Mouse (Mus musculus) neural tube, embryonic 11.5 days (tissue): ENCODE results near the gene Cxcl2. TPM values are rescaled to one million over a fixed set of nuclear protein-coding genes. Genes with fewer than 3 reads are reported as not detected.

Source experiments
- ATAC-seq: fragments of 200-750 bp; cut with Nextera tagmentation; 2 replicates; pipeline ENCODE4 v1.8.0; 2017; ENCODE audit warnings: moderate number of reproducible peaks, mild to moderate bottlenecking, moderate TSS enrichment, moderate library complexity; ENCODE audit not compliant: insufficient read depth, low FRiP score, low TSS enrichment
- DNase-seq: peaks from one replicate; pipeline ENCODE4 v3.0.0-alpha.2; 2015; ENCODE audit warnings: low spot score
- H3K27ac ChIP-seq: fragments of 300-500 bp; sonication (generic); 2 replicates; pipeline ENCODE4 v1.5.1; 2014; ENCODE audit warnings: low read depth, mild to moderate bottlenecking, low read length
- H3K27me3 ChIP-seq: fragments of 300-500 bp; sonication (generic); 2 replicates; pipeline ENCODE4 v1.6.1; 2014; ENCODE audit warnings: mild to moderate bottlenecking, low read length, mixed read lengths; ENCODE audit not compliant: control insufficient read depth, insufficient read depth
- H3K36me3 ChIP-seq: fragments of 300-500 bp; sonication (generic); 2 replicates; pipeline ENCODE4 v1.6.1; 2014; ENCODE audit warnings: mild to moderate bottlenecking, low read length, moderate library complexity, mixed read lengths; ENCODE audit not compliant: control insufficient read depth, insufficient read depth
- H3K4me1 ChIP-seq: fragments of 300-500 bp; sonication (generic); 2 replicates; pipeline ENCODE4 v1.6.1; 2014; ENCODE audit warnings: low read length, mixed read lengths; ENCODE audit not compliant: control insufficient read depth, insufficient read depth
- H3K4me2 ChIP-seq: fragments of 300-500 bp; sonication (generic); 2 replicates; pipeline ENCODE4 v1.6.1; 2014; ENCODE audit warnings: low read depth, mild to moderate bottlenecking, moderate library complexity
- H3K4me3 ChIP-seq: fragments of 300-500 bp; sonication (generic); 2 replicates; pipeline ENCODE4 v1.5.1; 2014; ENCODE audit warnings: low read depth, low read length
- H3K9ac ChIP-seq: fragments of 300-500 bp; sonication (generic); 2 replicates; pipeline ENCODE4 v1.6.1; 2014; ENCODE audit warnings: mild to moderate bottlenecking, low read length
- H3K9me3 ChIP-seq: fragments of 300-500 bp; sonication (generic); 2 replicates; pipeline ENCODE4 v1.6.1; 2016; ENCODE audit warnings: low read length; ENCODE audit not compliant: control insufficient read depth
- WGBS: fragments of 180-500 bp; shearing (Covaris S2); extraction: QIAGEN DNeasy Blood & Tissue Kit; methylation state at CpG from one replicate; pipeline ENCODE4 v1.1.7; 2014; 5-methylcytosine and 5-hydroxymethylcytosine counted together
- polyA plus RNA-seq: library from polyadenylated mRNA; unstranded; fragments of >200 nt; fragmentation: Nextera tagmentation; extraction: Ambion mirVana; gene quantifications from 2 replicates; pipeline ENCODE4 v1.2.1, GENCODE M21; 2014

Gene Cxcl2
- polyA plus RNA-seq, 1 experiment from 2014 or later: not detected

GRCm38 (mm10) chr5:90888661-90889060 lies 15.0 kb upstream of the Cxcl2 start:
- no peaks in the 10 kb centered on the region for H3K4me1 ChIP-seq
- DNase-seq (no peak), ATAC-seq (no peak)
- H3K27ac ChIP-seq: no peak overlapping the region
- no peak overlapping the region for H3K4me2 ChIP-seq
- H3K36me3 ChIP-seq: no peaks in the 10 kb centered on the region
- no peaks in the 10 kb centered on the region for H3K9me3 ChIP-seq
- H3K4me3 ChIP-seq: no peak overlapping the region
- H3K9ac ChIP-seq: no peak overlapping the region
- WGBS: 76% methylated on average over 5 of the region's 5 CpGs
- no peaks in the 10 kb centered on the region for H3K27me3 ChIP-seq

GRCm38 (mm10) chr5:90890519-90891463 lies 12.9 kb upstream of the Cxcl2 start, which contains the start of gene Cxcl1:
Gene Cxcl1 (plus strand): TSS chr5:90891241.
- Histone ChIP-seq H3K9ac (peak within 1 kb of the TSS; percentile 47), H3K4me2 (peak within 1 kb of the TSS; percentile 89), H3K36me3 (no peaks in the 10 kb centered on the region), H3K4me3 (peak within 1 kb of the TSS; percentile 37), H3K9me3 (no peaks in the 10 kb centered on the region), H3K4me1 (no peaks in the 10 kb centered on the region), H3K27ac (no peak within 1 kb of the TSS), H3K27me3 (no peaks in the 10 kb centered on the region)
- WGBS: 7% methylated on average over 30 of the region's 30 CpGs
- peak; percentile 78 for ATAC-seq
- peak; percentile 58 for DNase-seq

- Histone ChIP-seq H3K4me2 (peak overlapping the region; percentile 89), H3K9me3 (no peaks in the 10 kb centered on the region), H3K4me3 (peak overlapping the region; percentile 37), H3K4me1 (no peaks in the 10 kb centered on the region), H3K27ac (no peak overlapping the region), H3K36me3 (no peaks in the 10 kb centered on the region), H3K27me3 (no peaks in the 10 kb centered on the region), H3K9ac (peak overlapping the region; percentile 47)
- 24% methylated on average over 10 of the region's 10 CpGs for WGBS
- no peak for DNase-seq
- no peak; the same call in 1 of the 2 replicates for ATAC-seq
These were observed 12.2 kb upstream of the Cxcl2 start for GRCm38 (mm10) chr5:90891464-90891813.

- H3K4me3 ChIP-seq: no peak overlapping the region
- no peaks in the 10 kb centered on the region for H3K36me3 ChIP-seq
- no peak overlapping the region for H3K27ac ChIP-seq
- H3K9ac ChIP-seq: no peak overlapping the region
- H3K27me3 ChIP-seq: no peaks in the 10 kb centered on the region
- ATAC-seq (no peak), DNase-seq (no peak)
- no peaks in the 10 kb centered on the region for H3K9me3 ChIP-seq
- no peak overlapping the region for H3K4me2 ChIP-seq
- H3K4me1 ChIP-seq: no peaks in the 10 kb centered on the region
- WGBS: 78% methylated on average over 8 of the region's 8 CpGs
These were observed 9.4 kb upstream of the Cxcl2 start for GRCm38 (mm10) chr5:90894231-90894630.

- Histone ChIP-seq H3K27me3 (no peaks in the 10 kb centered on the region), H3K9me3 (no peaks in the 10 kb centered on the region), H3K36me3 (no peaks in the 10 kb centered on the region), H3K27ac (no peak overlapping the region), H3K4me2 (no peak overlapping the region), H3K9ac (no peak overlapping the region), H3K4me1 (no peaks in the 10 kb centered on the region), H3K4me3 (no peak overlapping the region)
- ATAC-seq (no peak), DNase-seq (no peak)
- WGBS: 75% methylated on average over 3 of the region's 3 CpGs
These were observed 6.2 kb upstream of the Cxcl2 start for GRCm38 (mm10) chr5:90897429-90897828.

GRCm38 (mm10) chr5:90899308-90899707 lies 4.4 kb upstream of the Cxcl2 start:
- Histone ChIP-seq H3K27ac (no peak overlapping the region), H3K9ac (no peak overlapping the region), H3K36me3 (no peaks in the 10 kb centered on the region), H3K4me1 (no peaks in the 10 kb centered on the region), H3K27me3 (no peaks in the 10 kb centered on the region), H3K4me2 (no peak overlapping the region), H3K9me3 (no peaks in the 10 kb centered on the region), H3K4me3 (no peak overlapping the region)
- 83% methylated on average over 5 of the region's 5 CpGs for WGBS
- ATAC-seq (no peak), DNase-seq (no peak)

- WGBS: 70% methylated on average over 7 of the region's 7 CpGs
- DNase-seq (no peak), ATAC-seq (no peak)
- Histone ChIP-seq H3K4me2 (no peak overlapping the region), H3K27me3 (no peaks in the 10 kb centered on the region), H3K27ac (no peak overlapping the region), H3K9ac (no peak overlapping the region), H3K4me3 (no peak overlapping the region), H3K9me3 (no peaks in the 10 kb centered on the region), H3K36me3 (no peaks in the 10 kb centered on the region), H3K4me1 (no peaks in the 10 kb centered on the region)
These were observed 3.5 kb upstream of the Cxcl2 start for GRCm38 (mm10) chr5:90900147-90900546.

- Histone ChIP-seq H3K36me3 (no peaks in the 10 kb centered on the region), H3K9me3 (no peaks in the 10 kb centered on the region), H3K9ac (no peak overlapping the region), H3K4me1 (no peaks in the 10 kb centered on the region), H3K4me2 (no peak overlapping the region), H3K4me3 (no peak overlapping the region), H3K27ac (no peak overlapping the region), H3K27me3 (no peaks in the 10 kb centered on the region)
- 78% methylated on average over 7 of the region's 7 CpGs for WGBS
- no peak for ATAC-seq
- DNase-seq: no peak
These were observed 3.0 kb upstream of the Cxcl2 start for GRCm38 (mm10) chr5:90900688-90901087.
